Mouse (Mus musculus) forebrain, embryonic 12.5 days (tissue): ENCODE results near the gene Gm44965. TPM values are rescaled to one million over a fixed set of nuclear protein-coding genes. Genes with fewer than 3 reads are reported as not detected.
"Not testable (repeated sequence)": the region's sequence is repeated elsewhere in the genome, so short reads cannot be mapped to it uniquely, and the experiment has no call there.

Source experiments
- ATAC-seq: fragments of 200-750 bp; cut with Nextera tagmentation; 2 replicates; pipeline ENCODE4 v1.8.0; 2017; ENCODE audit warnings: moderate TSS enrichment; ENCODE audit not compliant: low FRiP score
- H3K27ac ChIP-seq: fragments of 300-500 bp; sonication (generic); 2 replicates; pipeline ENCODE4 v1.5.1; 2016; ENCODE audit warnings: mild to moderate bottlenecking
- H3K27me3 ChIP-seq: fragments of 300-500 bp; sonication (generic); 2 replicates; pipeline ENCODE4 v1.6.1; 2016; ENCODE audit warnings: mild to moderate bottlenecking
- H3K36me3 ChIP-seq: fragments of 300-500 bp; sonication (generic); replicated peaks from 2 replicates; pipeline ENCODE4 v1.6.1; 2016; ENCODE audit warnings: mild to moderate bottlenecking
- H3K4me1 ChIP-seq: fragments of 300-500 bp; sonication (generic); 2 replicates; pipeline ENCODE4 v1.6.1; 2016
- H3K4me2 ChIP-seq: fragments of 300-500 bp; sonication (generic); 2 replicates; pipeline ENCODE4 v1.6.1; 2016; ENCODE audit warnings: mild to moderate bottlenecking, moderate library complexity
- H3K4me3 ChIP-seq: fragments of 300-500 bp; sonication (generic); replicated peaks from 2 replicates; pipeline ENCODE4 v1.5.1; 2016; ENCODE audit warnings: mild to moderate bottlenecking
- H3K9ac ChIP-seq: fragments of 300-500 bp; sonication (generic); 2 replicates; pipeline ENCODE4 v1.6.1; 2016; ENCODE audit warnings: mild to moderate bottlenecking
- H3K9me3 ChIP-seq: fragments of 300-500 bp; sonication (generic); 2 replicates; pipeline ENCODE4 v1.6.1; 2016
- WGBS: fragments of 180-500 bp; shearing (Covaris S2); methylation state at CpG from one replicate; pipeline ENCODE4 v1.1.7; 2016; 5-methylcytosine and 5-hydroxymethylcytosine counted together
- polyA plus RNA-seq: library from polyadenylated mRNA; unstranded; fragments of >200 nt; fragmentation: Nextera tagmentation; extraction: Ambion mirVana; gene quantifications from 2 replicates; pipeline ENCODE4 v1.2.1, GENCODE M21; 2016

Gene Gm44965
- polyA plus RNA-seq, 1 experiment from 2014 or later: not detected

- Histone ChIP-seq H3K4me3 (no peak overlapping the region), H3K9ac (no peak overlapping the region), H3K27me3 (no peaks in the 10 kb centered on the region), H3K4me2 (no peak overlapping the region), H3K4me1 (no peaks in the 10 kb centered on the region; the same call in 1 of the 2 replicates), H3K36me3 (peaks cover 24% of the 10 kb centered on the region), H3K27ac (no peak overlapping the region), H3K9me3 (no peaks in the 10 kb centered on the region)
- ATAC-seq: no peak
- WGBS: 88% methylated on average over 3 of the region's 3 CpGs
Observed at GRCm38 (mm10) chr6:48610657-48611056, 16.9 kb downstream of the Gm44965 start.

GRCm38 (mm10) chr6:48613464-48613863 is 19.7 kb downstream of the Gm44965 start:
- Histone ChIP-seq H3K4me3 (no peak overlapping the region), H3K27ac (no peak overlapping the region), H3K9ac (no peak overlapping the region), H3K36me3 (peaks cover 31% of the 10 kb centered on the region), H3K4me1 (no peaks in the 10 kb centered on the region; the same call in 1 of the 2 replicates), H3K4me2 (no peak overlapping the region), H3K9me3 (no peaks in the 10 kb centered on the region), H3K27me3 (no peaks in the 10 kb centered on the region)
- WGBS: 90% methylated on average over 4 of the region's 4 CpGs
- ATAC-seq: no peak

GRCm38 (mm10) chr6:48614756-48615155 is 21.0 kb downstream of the Gm44965 start:
- no peak overlapping the region for H3K9ac ChIP-seq
- no peak overlapping the region for H3K4me3 ChIP-seq
- 93% methylated on average over 5 of the region's 5 CpGs for WGBS
- no peaks in the 10 kb centered on the region for H3K9me3 ChIP-seq
- no peak for ATAC-seq
- no peak overlapping the region for H3K27ac ChIP-seq
- H3K4me1 ChIP-seq: no peaks in the 10 kb centered on the region
- H3K4me2 ChIP-seq: no peak overlapping the region
- H3K36me3 ChIP-seq: peaks cover 38% of the 10 kb centered on the region
- no peaks in the 10 kb centered on the region for H3K27me3 ChIP-seq

- Histone ChIP-seq H3K4me2 (no peak overlapping the region), H3K27ac (no peak overlapping the region), H3K36me3 (peaks cover 33% of the 10 kb centered on the region), H3K4me1 (no peaks in the 10 kb centered on the region), H3K4me3 (no peak overlapping the region), H3K27me3 (peaks cover under 1% of the 10 kb centered on the region), H3K9ac (no peak overlapping the region), H3K9me3 (no peaks in the 10 kb centered on the region)
- 94% methylated on average over 30 of the region's 30 CpGs for WGBS
- ATAC-seq: no peak
Observed at GRCm38 (mm10) chr6:48620031-48620430, 26.3 kb downstream of the Gm44965 start.

GRCm38 (mm10) chr6:48622186-48622843 is 28.6 kb downstream of the Gm44965 start:
- not testable (repeated sequence) for H3K9ac ChIP-seq, H3K4me2 ChIP-seq, H3K4me3 ChIP-seq, H3K9me3 ChIP-seq, ATAC-seq, H3K27ac ChIP-seq
- H3K4me1 ChIP-seq: peaks cover 10% of the 10 kb centered on the region
- peaks cover 22% of the 10 kb centered on the region for H3K27me3 ChIP-seq
- WGBS: 87% methylated on average over 8 of the region's 8 CpGs
- H3K36me3 ChIP-seq: peaks cover 28% of the 10 kb centered on the region

GRCm38 (mm10) chr6:48623460-48623859 is 29.7 kb downstream of the Gm44965 start:
- peaks cover 14% of the 10 kb centered on the region for H3K4me1 ChIP-seq
- no peak overlapping the region for H3K4me2 ChIP-seq
- ATAC-seq: no peak
- H3K27ac ChIP-seq: no peak overlapping the region
- H3K4me3 ChIP-seq: no peak overlapping the region
- WGBS: 24% methylated on average over 1 of the region's 1 CpGs
- H3K9me3 ChIP-seq: no peaks in the 10 kb centered on the region
- no peak overlapping the region for H3K9ac ChIP-seq
- peaks cover 24% of the 10 kb centered on the region for H3K36me3 ChIP-seq
- H3K27me3 ChIP-seq: peaks cover 33% of the 10 kb centered on the region

- Histone ChIP-seq H3K9me3 (no peaks in the 10 kb centered on the region), H3K9ac (peak within 1 kb of the TSS; percentile 48), H3K27ac (no peak within 1 kb of the TSS), H3K4me1 (peaks cover 23% of the 10 kb centered on the region), H3K4me3 (peak within 1 kb of the TSS; percentile 44), H3K4me2 (peak within 1 kb of the TSS; percentile 66), H3K27me3 (peaks cover 56% of the 10 kb centered on the region), H3K36me3 (no peaks in the 10 kb centered on the region)
- no peak for ATAC-seq
- 16% methylated on average over 8 of the region's 8 CpGs for WGBS
Observed at GRCm38 (mm10) chr6:48626464-48626863, 32.7 kb downstream of the Gm44965 start, which contains the start of gene AI854703. TSS of gene AI854703 (plus strand) at chr6:48626764.

GRCm38 (mm10) chr6:48626984-48627383 is 33.2 kb downstream of the Gm44965 start:
- 0 out of 2 replicates have a peak, but pooled peaks have one; percentile 2 for ATAC-seq
- no peak overlapping the region for H3K27ac ChIP-seq

GRCm38 (mm10) chr6:48627511-48627924 is 33.8 kb downstream of the Gm44965 start:
- WGBS: under 1% methylated on average over 7 of the region's 7 CpGs
- ATAC-seq: no peak
- H3K4me1 ChIP-seq: peaks cover 23% of the 10 kb centered on the region
- H3K27ac ChIP-seq: no peak overlapping the region
- H3K9me3 ChIP-seq: no peaks in the 10 kb centered on the region
- peak overlapping the region; percentile 48 for H3K9ac ChIP-seq
- H3K4me2 ChIP-seq: peak overlapping the region; percentile 66
- H3K36me3 ChIP-seq: no peaks in the 10 kb centered on the region
- peaks cover 62% of the 10 kb centered on the region for H3K27me3 ChIP-seq
- peak overlapping the region; percentile 44 for H3K4me3 ChIP-seq

More at GRCm38 (mm10) chr6:48626984-48627383, 33.2 kb downstream of the Gm44965 start:
- under 1% methylated on average over 32 of the region's 32 CpGs for WGBS
- peak overlapping the region; percentile 48 for H3K9ac ChIP-seq
- H3K4me1 ChIP-seq: peaks cover 23% of the 10 kb centered on the region
- peaks cover 61% of the 10 kb centered on the region for H3K27me3 ChIP-seq
- peak overlapping the region; percentile 44 for H3K4me3 ChIP-seq
- H3K9me3 ChIP-seq: no peaks in the 10 kb centered on the region
- no peaks in the 10 kb centered on the region for H3K36me3 ChIP-seq
- peak overlapping the region; percentile 66 for H3K4me2 ChIP-seq

GRCm38 (mm10) chr6:48628377-48628776 is 34.6 kb downstream of the Gm44965 start:
- no peaks in the 10 kb centered on the region for H3K9me3 ChIP-seq
- H3K36me3 ChIP-seq: no peaks in the 10 kb centered on the region
- no peak for ATAC-seq
- H3K27me3 ChIP-seq: peaks cover 62% of the 10 kb centered on the region
- H3K4me1 ChIP-seq: peaks cover 23% of the 10 kb centered on the region
- no peak overlapping the region for H3K9ac ChIP-seq
- H3K4me2 ChIP-seq: no peak overlapping the region
- 90% methylated on average over 3 of the region's 3 CpGs for WGBS
- H3K4me3 ChIP-seq: no peak overlapping the region
- no peak overlapping the region for H3K27ac ChIP-seq

- Histone ChIP-seq H3K4me2 (peak overlapping the region; percentile 77), H3K27me3 (peaks cover 62% of the 10 kb centered on the region), H3K4me1 (peaks cover 23% of the 10 kb centered on the region), H3K4me3 (peak overlapping the region; percentile 44), H3K36me3 (no peaks in the 10 kb centered on the region), H3K9ac (peak overlapping the region; percentile 49), H3K27ac (no peak overlapping the region), H3K9me3 (no peaks in the 10 kb centered on the region)
- peak; percentile 45 for ATAC-seq
- 6% methylated on average over 54 of the region's 54 CpGs for WGBS
Observed at GRCm38 (mm10) chr6:48628808-48629660, 35.3 kb downstream of the Gm44965 start.

- Histone ChIP-seq H3K27me3 (peaks cover 62% of the 10 kb centered on the region), H3K36me3 (no peaks in the 10 kb centered on the region), H3K4me2 (peak overlapping the region; percentile 77), H3K4me1 (peaks cover 23% of the 10 kb centered on the region), H3K4me3 (peak overlapping the region; percentile 44), H3K9me3 (no peaks in the 10 kb centered on the region), H3K27ac (no peak overlapping the region), H3K9ac (peak overlapping the region; percentile 49)
- peak; percentile 28 for ATAC-seq
- WGBS: 21% methylated on average over 13 of the region's 13 CpGs
Observed at GRCm38 (mm10) chr6:48629661-48630034, 35.9 kb downstream of the Gm44965 start.
